Mouse (Mus musculus) brain, embryonic 18.5 days (tissue): ENCODE results near the gene Rpl37a.

ENCODE experiments used
- DNase-seq: peaks from one replicate; pipeline ENCODE4 v3.0.0-alpha.2; 2012; ENCODE audit warnings: low read depth, low spot score

The Rpl37a gene

GRCm38 (mm10) chr1:72710753-72711653 is at the start of gene Rpl37a:
Gene Rpl37a, plus strand, starts transcription at chr1:72711290.
- peak; percentile 91 for DNase-seq

GRCm38 (mm10) chr1:72673070-72673469 is 38.0 kb upstream of the Rpl37a start:
- DNase-seq: no peak

GRCm38 (mm10) chr1:72696256-72696655 is 14.8 kb upstream of the Rpl37a start:
- DNase-seq: no peak

- no peak for DNase-seq
These were observed 12.4 kb upstream of the Rpl37a start for GRCm38 (mm10) chr1:72698651-72699050.

- DNase-seq: no peak
These were observed 10.6 kb upstream of the Rpl37a start, which contains the start of gene Ankar for GRCm38 (mm10) chr1:72700479-72700878. Gene Ankar, minus strand, starts transcription at chr1:72700579.

GRCm38 (mm10) chr1:72707525-72707924 is 3.6 kb upstream of the Rpl37a start:
- no peak for DNase-seq

- no peak for DNase-seq
These were observed 594 bp downstream of the Rpl37a start for GRCm38 (mm10) chr1:72711684-72712083.

- DNase-seq: no peak
These were observed 3.5 kb downstream of the Rpl37a start for GRCm38 (mm10) chr1:72714547-72714946.

GRCm38 (mm10) chr1:72715065-72715464 is 4.0 kb downstream of the Rpl37a start:
- no peak for DNase-seq

- DNase-seq: no peak
These were observed 4.7 kb downstream of the Rpl37a start for GRCm38 (mm10) chr1:72715593-72716361.

- no peak for DNase-seq
These were observed 5.3 kb downstream of the Rpl37a start for GRCm38 (mm10) chr1:72716421-72716820.

GRCm38 (mm10) chr1:72716926-72717325 is 5.8 kb downstream of the Rpl37a start:
- no peak for DNase-seq

- no peak for DNase-seq
These were observed 6.5 kb downstream of the Rpl37a start for GRCm38 (mm10) chr1:72717540-72717939.

GRCm38 (mm10) chr1:72718846-72719245 is 7.8 kb downstream of the Rpl37a start:
- no peak for DNase-seq

- no peak for DNase-seq
These were observed 9.1 kb downstream of the Rpl37a start for GRCm38 (mm10) chr1:72720115-72720725.

GRCm38 (mm10) chr1:72722646-72723045 is 11.6 kb downstream of the Rpl37a start:
- DNase-seq: no peak

GRCm38 (mm10) chr1:72724354-72724753 is 13.3 kb downstream of the Rpl37a start:
- DNase-seq: no peak

- DNase-seq: no peak
These were observed 14.9 kb downstream of the Rpl37a start for GRCm38 (mm10) chr1:72725941-72726340.

- DNase-seq: no peak
These were observed 17.7 kb downstream of the Rpl37a start for GRCm38 (mm10) chr1:72728781-72729180.

GRCm38 (mm10) chr1:72730126-72730525 is 19.0 kb downstream of the Rpl37a start:
- no peak for DNase-seq

- no peak for DNase-seq
These were observed 22.2 kb downstream of the Rpl37a start for GRCm38 (mm10) chr1:72733191-72733691.
